8 mouse cellular contexts compared by ENCODE assay signal in genomic region chr6:97457210-97457609, GRCm38 (mm10).
DNase-seq lines count a peak whose midpoint lies in the region; ATAC-seq and TF ChIP-seq lines count a peak whose summit lies in the region.

No protein-coding gene starts in this region.

- TF ChIP-seq CTCF in liver, adult 2 months (IDR thresholded peaks at IDR 0.05; ENCODE audit: low read depth, low read length): no peak

- H3K9me3 ChIP-seq in stomach, embryonic 16.5 days (replicated peaks; ENCODE audit: control insufficient read depth, low read length): no peaks in the 10 kb centered on the region

- 54% methylated on average over 2 of the region's 2 CpGs for WGBS in liver, adult 2 months
- 43% methylated on average over 2 of the region's 2 CpGs for WGBS in stomach, embryonic 16.5 days

- no peak overlapping the region for H3K4me2 ChIP-seq in stomach, embryonic 16.5 days (ENCODE audit: low read depth, low read length)

- peak; percentile 12 for DNase-seq in CD4-positive, CD25-positive, alpha-beta regulatory T cell, adult 2 months (ENCODE audit: low read depth, low spot score)
- DNase-seq in retina, adult 2 months (ENCODE audit: low read depth, low spot score): peak; percentile 42
- DNase-seq in retina, embryonic 14.5 days (ENCODE audit: low spot score): no peak
- DNase-seq in liver, adult 2 months (ENCODE audit: extremely low read depth, low read depth, low spot score): peak; percentile 50
- no peak for DNase-seq in spleen, postnatal 4 days (ENCODE audit: low spot score in 2 of 2)
- DNase-seq in thymus, postnatal 14 days: no peak

- no peak overlapping the region for H3K9ac ChIP-seq in liver, adult 2 months (ENCODE audit: low read depth, low read length)
- H3K9ac ChIP-seq in stomach, embryonic 16.5 days (ENCODE audit: low read length): no peak overlapping the region

- no peaks in the 10 kb centered on the region for H3K79me2 ChIP-seq in liver, adult 2 months (ENCODE audit: control insufficient read depth, insufficient read depth, low read length)

- ATAC-seq in CD4-positive, CD25-positive, alpha-beta regulatory T cell, adult 4 months: no peak
- no peak for ATAC-seq in stomach, embryonic 16.5 days (ENCODE audit: insufficient read depth, low FRiP score)

- H3K4me3 ChIP-seq in liver, adult 2 months (ENCODE audit: insufficient read depth, low read depth, low read length): no peak overlapping the region; the same call in 1 of the 2 replicates
- no peak overlapping the region for H3K4me3 ChIP-seq in stomach, embryonic 16.5 days (replicated peaks; ENCODE audit: low read length)

- H3K27me3 ChIP-seq in liver, adult 2 months (ENCODE audit: control insufficient read depth, insufficient read depth, low read length): no peaks in the 10 kb centered on the region
- H3K27me3 ChIP-seq in stomach, embryonic 16.5 days (ENCODE audit: control insufficient read depth, insufficient read depth, low read length): no peaks in the 10 kb centered on the region

- TF ChIP-seq POLR2A in liver, adult 2 months (IDR thresholded peaks at IDR 0.05; ENCODE audit: extremely low read depth, insufficient read depth, low read length): no peak

- peaks cover 11% of the 10 kb centered on the region for H3K4me1 ChIP-seq in liver, adult 2 months (ENCODE audit: control insufficient read depth, insufficient read depth, low read length)
- H3K4me1 ChIP-seq in stomach, embryonic 16.5 days (ENCODE audit: control insufficient read depth, insufficient read depth, low read length): no peaks in the 10 kb centered on the region

- H3K27ac ChIP-seq in liver, adult 2 months (replicated peaks; ENCODE audit: insufficient read depth, low read depth, low read length): peak overlapping the region; percentile 41
- H3K27ac ChIP-seq in stomach, embryonic 16.5 days (ENCODE audit: low read length): 0 out of 2 replicates have a peak overlapping the region, but pooled peaks have one; percentile 47

- H3K36me3 ChIP-seq in liver, adult 2 months (ENCODE audit: control insufficient read depth, insufficient read depth, low read length): no peaks in the 10 kb centered on the region
- H3K36me3 ChIP-seq in stomach, embryonic 16.5 days (ENCODE audit: control insufficient read depth, insufficient read depth, low read length): no peaks in the 10 kb centered on the region

Comparison
In these comparisons a context has a peak if more than half of its experiments do, and no peak if none do; other contexts are left out.
1. DNase-seq: peak in CD4-positive, CD25-positive, alpha-beta regulatory T cell, adult 2 months (single experiment), retina, adult 2 months (single experiment) and liver, adult 2 months (single experiment); none in retina, embryonic 14.5 days (single experiment), spleen, postnatal 4 days (0 of 2) and thymus, postnatal 14 days (single experiment).